Mouse (Mus musculus) adrenal gland, postnatal 25 days (tissue): ENCODE measurements around the gene Rgs3. TPM values are rescaled to one million over a fixed set of nuclear protein-coding genes. Genes with fewer than 3 reads are reported as not detected.

Source experiments
- DNase-seq: peaks from one replicate; pipeline ENCODE4 v3.0.0; 2021; ENCODE audit warnings: mixed read lengths
- total RNA-seq: library from RNA; stranded (reverse); gene quantifications from 2 replicates; pipeline ENCODE4 v1.2.3, GENCODE M21; 2021

Gene Rgs3
- total RNA-seq, 1 experiment from 2014 or later = 31.5 TPM

DNA sequence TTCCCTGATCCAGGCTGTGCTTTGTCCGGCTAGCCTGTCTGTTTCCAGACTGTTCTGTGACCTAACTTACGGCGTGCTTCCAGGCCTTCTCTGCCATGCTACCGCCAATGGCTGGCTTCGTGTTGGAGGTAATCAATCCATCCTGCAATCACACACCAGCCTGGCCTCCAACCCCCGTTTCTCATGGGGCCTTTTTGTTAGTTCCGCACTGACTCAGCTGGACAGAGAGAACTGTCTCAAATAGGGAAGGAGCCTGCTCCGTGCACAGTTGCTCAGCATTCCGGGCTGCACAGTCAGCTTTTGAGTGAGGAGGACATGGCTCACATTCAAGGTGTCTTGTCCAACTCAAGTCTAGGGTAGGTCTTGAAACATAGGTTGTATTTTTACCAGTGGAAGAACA is 69.8 kb downstream of the Rgs3 start:
- DNase-seq = no peak

DNA sequence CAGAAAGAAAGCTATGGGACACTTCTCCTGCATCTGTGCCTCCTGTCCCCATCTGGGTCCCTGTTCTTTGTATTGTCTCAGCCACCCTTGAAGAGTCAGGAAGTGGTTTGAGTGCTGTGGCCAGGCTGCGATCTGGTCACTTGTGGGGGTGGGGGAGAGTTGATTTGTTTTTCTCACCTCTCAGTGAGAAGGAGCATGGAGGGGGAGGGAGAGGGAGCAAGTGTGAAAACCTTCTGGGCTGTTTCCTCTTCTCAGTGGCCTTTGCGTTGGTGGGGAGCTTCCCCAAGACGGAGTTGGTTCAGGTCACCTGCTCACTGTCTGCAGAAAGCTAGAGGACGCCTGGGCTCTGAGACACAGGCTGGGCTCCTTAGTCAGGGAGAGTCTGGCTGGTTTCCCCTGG is 70.3 kb downstream of the Rgs3 start:
- DNase-seq = no peak

DNA sequence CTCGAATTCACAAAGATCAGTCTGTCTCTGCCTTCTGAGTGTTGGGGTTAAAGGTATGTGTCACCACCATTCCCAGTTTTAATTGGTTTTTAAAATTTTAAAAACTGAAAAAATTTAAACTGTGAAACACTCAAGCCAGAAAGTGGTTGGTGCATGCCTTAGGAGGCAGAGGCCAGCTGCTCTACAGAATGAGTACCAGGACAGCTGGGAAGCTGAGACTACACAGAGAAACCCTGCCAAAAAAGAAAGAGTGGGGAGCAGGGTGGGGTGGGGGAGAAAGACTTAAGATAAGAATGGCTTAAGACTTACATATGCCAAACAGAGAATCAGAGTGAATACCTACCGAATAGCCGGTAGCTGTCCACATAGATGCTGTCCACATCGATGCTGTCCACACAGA is 73.6 kb downstream of the Rgs3 start:
- no peak for DNase-seq

DNA sequence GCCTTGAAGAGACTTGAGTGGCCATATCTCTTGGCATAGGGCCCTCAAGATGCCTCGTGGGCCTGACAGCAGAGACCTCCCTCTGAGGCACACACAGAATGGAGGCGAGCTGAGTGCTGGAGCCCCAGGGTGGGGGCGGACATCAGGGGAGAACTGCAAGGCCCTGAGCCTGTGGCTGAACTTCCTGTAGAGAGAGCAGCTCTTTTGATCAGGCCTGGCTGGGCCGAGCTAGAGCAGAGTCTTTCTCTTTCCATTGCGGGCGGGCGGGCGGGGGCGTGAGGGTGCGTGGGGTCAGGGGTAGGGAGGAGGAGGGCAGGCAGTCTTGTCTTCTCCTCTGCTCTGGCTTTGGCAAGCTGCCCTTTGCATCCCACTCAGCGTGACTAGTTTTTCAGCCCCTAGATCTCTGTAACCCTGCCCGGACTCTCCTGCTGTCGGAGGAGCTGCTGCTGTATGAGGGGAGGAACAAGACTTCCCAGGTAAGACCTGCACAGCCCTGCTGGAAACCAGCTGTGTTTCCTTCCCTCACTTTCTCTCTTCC is 74.5 kb downstream of the Rgs3 start:
- DNase-seq = peak; percentile 39

DNA sequence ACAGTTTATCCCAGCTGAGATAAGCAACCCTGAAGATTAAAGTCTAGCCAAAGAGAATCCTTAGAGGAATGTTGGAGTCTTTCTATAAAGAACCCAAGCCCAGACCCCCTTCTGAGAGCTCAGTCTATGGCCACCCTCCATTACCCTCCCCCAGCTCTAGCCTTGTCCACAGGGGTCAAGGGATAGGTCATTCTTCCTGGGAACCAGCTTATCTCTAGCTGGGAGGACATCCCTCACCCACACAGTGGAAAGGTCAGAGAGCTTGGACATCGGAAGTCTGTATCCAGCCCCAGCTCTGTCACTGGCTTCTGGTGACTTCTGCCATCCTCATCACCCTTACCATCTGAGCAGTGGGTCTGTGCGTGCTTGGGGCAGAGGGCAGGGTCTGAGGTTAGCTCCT is 75.2 kb downstream of the Rgs3 start:
- no peak for DNase-seq

DNA sequence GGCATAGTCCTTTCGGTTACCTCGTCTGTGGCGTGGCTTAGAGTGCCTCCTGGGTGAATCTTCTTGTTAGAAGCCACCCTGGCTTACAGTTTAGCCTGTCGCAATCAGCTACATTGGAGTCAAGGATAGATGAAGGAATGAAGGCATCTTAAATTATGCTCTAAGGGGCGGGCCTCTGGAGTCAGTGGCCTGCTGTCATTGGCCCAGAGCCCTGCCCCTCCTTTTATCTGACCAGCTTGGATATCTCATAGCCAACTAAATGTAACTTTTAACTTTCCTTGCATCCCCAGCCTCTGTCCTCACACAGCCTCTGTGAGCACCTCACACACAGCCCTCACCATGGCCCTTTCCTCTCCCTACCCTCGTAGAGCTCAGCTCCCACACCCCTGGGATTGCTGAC is 76.4 kb downstream of the Rgs3 start:
- no peak for DNase-seq

DNA sequence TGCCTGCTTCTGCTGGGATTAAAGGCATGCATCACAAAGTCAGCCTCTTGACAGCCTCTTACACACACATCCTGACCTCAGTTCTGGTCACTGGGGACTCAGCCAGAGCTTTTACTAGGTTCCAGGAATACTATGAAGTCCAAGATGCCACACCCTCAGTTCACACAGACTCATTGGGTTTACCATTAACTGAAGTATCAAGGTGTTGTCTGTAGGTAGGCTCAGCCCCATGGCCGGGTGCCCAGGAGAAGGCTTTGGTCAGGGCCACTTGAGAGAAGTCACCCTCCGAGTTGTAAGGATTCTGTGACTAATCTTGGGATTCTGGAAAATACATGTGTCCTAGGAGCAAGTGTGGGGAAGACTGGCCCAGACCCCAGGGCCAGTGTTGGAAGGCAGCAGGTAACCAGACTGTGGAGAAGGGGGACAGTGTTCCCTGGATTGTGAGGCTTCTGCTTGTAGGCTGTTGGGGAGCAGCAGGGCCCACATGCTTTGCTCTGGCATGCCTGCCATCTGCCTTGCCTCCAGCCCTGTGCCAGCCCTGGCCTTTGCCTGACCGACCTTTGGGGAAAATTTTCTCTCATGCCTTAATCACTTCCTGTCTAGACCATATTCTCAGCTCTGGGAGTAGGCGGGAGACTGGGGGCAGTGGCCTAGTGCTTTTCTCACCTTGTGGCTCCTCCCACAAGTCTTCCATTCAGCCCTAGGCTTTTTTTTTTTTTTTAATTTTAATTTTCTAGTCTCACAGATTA is 78.4 kb downstream of the Rgs3 start:
- DNase-seq = no peak

DNA sequence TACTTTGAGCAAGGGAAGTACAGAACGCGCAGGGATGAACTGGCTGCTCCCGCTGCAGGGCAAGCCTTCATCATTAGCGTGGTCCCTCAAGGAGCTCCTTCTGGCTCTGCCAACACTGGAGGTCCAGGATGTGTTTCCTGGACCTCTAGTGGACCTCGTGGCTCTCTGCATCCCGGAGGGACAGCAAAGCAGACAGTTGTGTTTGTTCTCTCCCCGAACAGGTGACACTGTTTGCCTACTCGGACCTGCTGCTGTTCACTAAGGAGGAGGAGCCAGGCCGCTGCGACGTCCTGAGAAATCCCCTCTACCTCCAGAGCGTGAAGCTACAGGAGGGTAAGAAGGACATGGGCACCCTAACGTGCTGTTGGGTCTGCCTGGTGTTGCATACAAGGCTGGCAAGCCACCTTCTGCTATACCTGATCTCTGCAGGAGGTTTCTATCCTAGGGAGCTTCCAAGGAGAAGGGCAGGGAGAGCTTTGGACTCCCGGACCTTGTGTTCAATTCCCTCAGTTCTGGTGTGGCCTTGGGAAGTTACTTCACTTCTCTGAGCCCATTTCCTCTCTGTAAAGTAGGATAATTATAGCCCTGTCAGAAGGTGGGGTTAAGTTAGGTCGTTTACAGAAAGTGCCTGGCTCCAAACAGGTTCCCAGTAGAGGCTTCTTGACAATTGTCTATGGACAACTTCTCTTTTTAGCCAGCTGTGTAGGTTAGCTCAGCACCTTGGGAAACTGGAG is 81.0 kb downstream of the Rgs3 start:
- DNase-seq = no peak

DNA sequence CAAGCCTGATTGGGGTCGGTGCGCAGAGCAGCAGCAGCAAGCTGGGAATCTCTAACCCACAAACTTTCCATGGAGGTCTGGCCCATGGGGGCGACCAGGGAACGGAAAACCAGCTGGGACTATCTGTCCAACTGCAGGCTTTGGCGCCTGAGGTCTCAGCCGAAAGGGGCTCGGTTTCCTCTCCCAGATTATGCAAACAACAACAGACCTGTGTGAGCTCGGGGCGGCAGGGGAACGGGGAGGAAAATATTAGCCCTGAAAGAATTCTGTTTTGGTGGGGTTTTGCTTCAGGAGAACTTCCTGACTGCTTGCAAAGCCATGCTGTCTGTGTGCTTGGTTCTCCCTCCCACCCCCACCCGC is 81.6 kb downstream of the Rgs3 start:
- DNase-seq = no peak

DNA sequence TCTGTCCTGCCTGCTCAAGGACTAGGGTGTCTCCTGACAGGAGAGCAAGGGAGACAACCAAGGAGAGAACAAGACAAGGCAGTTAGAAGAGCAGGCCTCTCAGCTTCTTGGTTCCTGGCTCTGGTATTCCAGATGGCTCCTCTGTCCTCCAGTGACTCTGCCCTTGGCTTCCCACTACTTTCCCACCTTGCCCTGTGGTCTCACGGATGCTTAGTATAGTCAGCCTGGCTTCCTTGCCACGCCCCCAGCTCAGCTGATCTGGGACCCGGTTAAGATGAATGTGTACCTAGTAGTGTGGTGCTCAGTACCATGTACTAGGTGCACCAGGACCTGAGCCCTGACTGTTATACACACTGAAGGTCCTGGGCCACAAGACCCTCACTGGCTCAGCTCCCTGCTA is 82.0 kb downstream of the Rgs3 start:
- DNase-seq = no peak

DNA sequence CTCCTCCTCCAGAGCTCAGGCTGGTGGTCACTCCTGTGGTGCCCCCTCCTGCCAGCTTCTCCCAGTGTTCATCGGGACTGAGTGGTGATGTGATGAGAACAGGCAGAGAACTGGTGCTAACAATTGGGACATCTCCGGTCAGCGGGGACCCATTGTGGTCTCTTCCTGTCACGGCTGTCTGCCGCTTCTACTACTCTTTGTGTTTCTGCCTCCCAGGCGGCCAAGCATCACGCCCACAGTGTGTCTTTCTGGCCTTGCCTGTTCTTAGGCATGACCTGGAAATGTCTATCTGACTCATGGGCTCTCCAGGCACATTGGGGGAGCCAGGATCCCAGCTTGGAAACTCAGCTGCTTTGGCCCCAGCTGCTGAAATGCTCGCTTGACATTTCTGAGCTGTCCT is 83.8 kb downstream of the Rgs3 start:
- DNase-seq = no peak

DNA sequence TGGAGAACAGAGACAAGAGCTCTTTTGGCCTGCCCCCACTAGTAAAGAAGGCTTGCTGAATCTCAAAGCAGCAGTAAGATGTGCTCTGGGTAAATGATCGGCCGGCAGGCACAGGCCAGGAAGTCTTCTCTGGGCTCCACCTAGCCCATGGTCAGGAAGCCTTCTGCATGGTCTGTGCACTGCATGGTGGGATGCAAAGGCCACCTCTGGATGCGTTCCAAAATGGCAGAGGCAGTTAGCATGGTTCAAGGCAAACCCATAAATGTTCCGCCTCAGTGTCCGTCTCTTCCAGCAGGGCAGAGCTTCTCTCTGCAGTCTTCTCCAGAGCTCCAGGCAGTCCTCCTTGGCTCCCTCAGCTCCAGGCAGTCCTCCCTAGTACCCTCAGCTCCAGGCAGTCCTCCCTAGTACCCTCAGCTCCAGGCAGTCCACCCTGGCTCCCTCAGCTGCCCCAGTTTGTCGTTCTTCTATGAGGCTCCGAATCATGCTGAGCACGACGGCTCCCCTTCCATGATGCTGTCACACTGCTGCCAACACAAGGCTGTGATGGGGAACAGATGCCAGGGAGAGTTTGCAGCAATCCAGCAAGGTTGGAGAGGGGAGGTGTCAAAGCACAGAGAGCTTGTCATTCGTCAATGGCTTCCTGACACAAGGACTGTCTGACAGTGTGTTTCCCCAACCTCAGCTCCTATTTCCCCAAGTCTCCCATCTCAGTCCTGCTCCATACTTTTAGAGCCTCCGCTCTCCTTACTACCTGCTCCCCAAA is 84.6 kb downstream of the Rgs3 start:
- DNase-seq = no peak

DNA sequence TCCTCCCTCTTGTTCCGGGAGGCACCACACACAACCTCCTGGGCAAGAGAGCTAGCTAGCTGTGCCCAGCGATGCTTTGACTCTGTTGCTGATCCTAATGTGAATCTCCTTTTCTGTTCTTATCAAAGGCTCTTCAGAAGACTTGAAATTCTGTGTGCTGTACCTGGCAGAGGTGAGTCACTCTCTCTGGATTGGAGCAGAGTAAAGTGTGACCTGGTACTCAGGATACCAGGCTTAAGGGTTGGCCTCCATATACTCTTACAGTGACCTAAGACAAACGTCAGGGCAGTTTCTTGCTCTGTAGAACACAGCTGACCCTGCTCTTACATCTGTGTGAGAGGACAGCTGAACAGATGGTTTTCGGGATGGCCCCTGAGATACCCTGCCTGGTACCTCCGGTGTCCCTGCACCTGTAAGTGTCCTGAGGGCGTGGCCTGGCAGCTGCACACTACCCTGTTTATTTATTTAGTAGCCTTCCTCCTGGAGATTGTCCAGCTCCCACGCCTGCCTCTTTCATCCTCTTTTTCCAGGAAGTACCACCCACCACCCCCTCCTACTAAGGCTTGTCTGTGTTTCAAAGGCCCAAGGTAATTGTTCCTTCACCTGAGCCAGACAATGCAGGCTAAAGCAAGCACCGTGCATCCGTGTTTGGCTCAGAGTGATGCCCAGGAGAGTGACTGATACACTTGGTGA is 87.1 kb downstream of the Rgs3 start:
- DNase-seq = no peak

DNA sequence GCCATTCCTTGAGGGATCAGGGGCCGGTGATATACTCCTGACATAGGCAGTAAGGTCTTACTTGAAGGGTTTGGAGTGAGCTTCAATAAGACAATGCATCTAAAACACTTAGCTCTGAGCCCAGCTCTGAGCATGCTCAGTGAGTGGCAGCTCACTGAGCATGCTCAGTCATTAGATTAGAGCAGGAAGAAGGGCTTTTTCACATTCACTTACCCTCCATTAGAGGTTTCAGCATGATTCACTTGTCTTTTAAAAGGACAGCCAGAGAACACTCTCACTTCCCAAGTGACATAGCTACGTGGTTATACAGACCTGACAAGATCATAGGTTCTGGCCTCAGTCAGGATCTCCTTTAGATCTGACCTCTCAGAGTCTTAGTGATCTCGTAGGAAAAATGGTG is 89.2 kb downstream of the Rgs3 start:
- no peak for DNase-seq

DNA sequence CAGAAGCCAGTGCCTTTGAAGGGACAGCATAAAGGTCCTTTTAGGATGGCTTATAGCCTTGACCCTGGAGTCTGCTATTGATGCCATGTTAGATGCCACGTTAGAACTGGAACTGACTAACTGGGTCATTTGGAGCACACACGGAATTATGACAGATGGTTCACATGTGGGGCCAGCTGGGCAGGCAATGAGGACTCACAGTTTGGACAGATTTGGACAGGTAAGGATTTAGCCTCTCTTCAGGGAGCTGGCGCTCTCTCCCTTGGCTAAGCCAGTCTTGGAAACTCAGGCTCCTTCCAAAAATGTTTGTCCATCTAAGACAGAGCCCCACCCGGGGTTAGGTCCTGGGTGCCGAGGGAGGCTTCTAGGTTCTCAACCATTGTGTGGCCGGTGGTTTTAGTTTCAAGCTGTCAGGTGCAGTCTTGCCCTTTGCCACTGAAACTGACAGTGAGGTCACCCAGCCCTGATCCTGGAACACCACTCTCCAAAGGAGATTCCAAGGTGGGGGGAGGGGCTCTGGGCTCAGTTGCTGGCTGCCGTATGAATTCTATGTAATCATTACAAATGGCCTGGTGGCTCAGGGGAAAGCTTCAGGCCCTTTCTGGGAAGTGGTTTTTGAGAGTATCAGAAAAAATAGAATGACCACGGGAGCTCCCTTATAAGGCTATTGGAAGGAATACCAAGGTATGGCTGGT is 90.0 kb downstream of the Rgs3 start:
- no peak for DNase-seq

DNA sequence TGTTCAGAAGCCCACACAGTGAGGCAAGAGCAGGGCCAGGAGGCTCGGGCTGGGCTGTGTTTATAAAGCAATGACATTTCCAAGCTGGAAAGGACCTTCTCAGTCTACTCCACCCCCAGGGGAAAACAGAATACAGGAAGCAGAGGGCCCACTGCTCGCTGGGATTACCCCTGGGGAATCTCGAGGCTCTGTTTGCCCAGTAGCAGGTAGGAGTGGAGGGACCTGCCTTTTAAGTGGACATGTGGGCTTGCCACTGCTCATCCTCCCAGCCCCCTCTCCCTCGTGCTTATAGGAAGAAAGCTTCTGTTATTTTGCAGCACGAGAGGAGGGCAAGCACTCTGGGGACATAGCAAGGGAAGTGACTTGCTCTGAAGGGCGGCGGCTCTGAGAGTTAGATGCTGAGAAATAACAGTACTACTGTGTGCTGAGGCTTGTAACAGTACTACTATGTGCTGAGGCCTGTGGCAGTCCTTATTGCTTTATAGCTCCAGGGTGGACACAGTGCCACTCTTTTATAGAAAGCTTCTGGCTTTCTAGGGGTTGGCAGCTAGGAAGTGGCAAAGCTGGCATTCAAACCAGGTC is 91.6 kb downstream of the Rgs3 start:
- no peak for DNase-seq

DNA sequence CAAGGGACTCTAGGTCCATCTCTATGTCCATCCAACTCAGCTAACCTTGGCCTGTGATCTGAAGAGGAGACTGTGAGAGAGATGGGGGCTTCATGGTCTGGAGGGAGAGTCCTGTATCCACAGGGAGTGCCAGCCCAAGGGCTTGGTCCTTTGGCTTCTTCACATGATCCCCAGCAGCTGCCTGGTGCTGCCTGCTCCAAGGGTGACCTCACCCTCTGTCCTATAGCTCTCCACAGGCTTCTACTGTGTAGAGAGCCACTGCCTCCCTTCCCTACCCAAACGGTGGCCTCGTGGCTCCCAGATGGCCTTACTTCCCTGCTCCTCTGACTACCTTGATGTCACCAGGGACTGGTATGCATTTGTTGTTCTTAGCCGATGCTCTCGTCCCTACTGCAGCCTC is 92.6 kb downstream of the Rgs3 start:
- DNase-seq = no peak

DNA sequence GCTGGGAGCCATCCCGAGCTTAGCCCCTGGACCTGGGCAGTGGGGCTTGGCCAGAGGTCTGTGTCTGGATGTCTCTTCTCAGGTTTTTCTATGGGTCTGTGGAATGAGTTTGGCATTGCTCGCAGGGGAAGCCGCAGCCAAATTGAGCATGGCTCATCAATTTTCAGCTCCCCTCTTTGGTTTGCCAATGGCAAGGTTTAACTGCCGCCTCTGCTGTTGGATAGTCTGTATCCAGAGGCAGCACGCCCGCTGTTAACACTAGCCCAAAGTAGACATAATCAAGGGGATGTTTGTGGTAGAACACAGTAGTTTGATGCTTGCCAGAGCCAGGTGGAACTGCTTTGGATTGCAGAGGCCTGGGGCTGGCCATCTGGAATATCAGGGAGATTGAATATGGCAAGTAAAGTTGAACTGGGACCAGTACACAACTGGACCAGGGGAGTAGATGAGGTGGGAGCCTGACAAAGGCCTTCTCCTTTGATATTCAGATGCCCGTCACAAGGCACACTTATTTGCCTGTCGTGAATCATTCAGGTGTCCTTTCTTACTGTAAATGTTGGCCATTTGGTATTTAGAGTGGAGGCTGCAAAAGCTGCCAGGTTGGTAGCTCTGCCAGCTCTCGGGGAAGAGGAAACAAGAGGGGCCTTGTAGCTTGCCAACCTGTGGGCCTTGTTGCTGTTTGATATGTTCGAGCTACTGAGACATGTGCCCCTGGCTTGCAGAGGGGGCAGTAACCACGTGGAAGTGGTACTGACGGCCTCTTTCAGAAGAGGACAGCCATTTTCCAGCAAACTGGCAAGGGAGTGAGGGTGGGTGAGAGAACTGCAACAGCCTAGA is 93.5 kb downstream of the Rgs3 start:
- no peak for DNase-seq

DNA sequence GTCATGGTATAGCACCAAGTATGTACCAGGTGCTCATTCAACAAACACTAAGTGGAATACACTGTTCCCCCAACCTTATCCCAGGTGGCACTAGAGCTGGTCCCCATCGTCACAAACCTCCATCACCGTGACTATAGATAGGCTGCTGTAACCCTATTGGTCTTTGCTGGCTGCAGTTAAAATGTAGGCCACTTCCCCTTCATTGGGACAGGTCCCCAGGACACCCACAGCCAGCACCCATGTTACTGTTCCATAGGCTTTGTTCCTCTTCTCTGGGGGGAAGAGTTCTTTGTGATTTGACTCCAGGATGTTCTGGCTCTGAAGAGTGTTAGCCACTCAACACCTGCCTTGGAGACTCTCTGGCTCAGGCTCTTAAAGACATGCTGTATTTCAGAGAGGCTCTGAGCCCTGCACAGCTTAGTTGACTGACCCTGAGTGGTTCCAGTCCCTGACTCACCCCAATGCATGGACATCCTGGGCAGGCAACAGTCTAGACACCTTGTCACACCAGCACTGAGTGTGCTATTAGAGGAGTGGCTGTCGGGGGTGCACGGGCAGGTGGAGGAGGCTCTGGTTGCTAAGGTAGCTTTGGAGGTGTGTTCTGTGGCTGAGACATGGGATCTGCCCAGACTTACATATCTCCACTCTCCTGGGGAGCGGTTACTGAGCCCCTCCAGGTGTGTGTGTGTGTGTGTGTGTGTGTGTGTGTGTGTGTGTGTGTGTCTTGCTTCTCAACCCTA is 94.4 kb downstream of the Rgs3 start:
- no peak for DNase-seq

DNA sequence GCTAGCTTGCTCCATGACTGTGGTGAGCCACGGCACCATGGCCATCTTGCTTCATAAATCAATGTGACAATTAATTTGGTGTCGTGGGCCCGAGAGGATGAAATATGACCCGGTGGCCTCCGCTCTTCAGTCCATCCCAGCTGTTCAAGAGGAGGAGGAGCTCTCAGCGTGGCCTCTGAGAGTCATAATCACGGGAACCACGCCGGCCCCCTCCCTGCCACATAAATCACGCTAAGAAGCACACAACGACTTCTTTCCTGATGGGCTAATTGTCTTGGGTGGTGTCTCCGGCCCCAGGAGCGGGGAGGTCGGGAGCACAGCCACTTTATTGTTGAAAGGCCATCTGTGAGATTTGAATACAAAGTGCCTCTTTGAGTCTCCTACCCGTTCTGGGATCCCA is 99.6 kb downstream of the Rgs3 start:
- DNase-seq = peak; percentile 43
